Mouse (Mus musculus): ENCODE data around the gene St6galnac1.

DNA sequence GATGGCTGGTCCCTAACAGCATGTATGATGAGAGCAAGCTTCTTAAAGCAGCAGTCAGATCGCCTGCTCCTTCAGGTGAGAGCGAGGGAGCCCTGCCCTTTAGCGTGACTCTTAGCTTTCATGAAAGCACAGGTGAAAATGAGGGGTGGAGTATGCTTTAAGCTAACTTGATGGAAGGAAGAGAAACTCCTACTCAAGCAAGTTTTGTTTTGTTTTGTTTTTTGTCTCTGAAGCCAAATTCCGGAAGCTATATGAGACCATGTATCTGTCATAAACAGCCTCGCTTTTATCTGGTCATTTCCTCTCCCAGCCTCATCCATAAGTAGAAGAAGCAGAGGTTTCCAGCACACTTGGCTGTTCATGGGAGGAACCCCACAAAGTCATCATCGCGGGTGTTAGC is at the start of gene St6galnac1:
- no peak for TF ChIP-seq CTCF (IDR thresholded peaks at IDR 0.05; ENCODE audit: control insufficient read depth, insufficient read depth, insufficient replicate concordance, low read depth, low read length)
- TF ChIP-seq POLR2A (IDR thresholded peaks at IDR 0.05; ENCODE audit: control insufficient read depth, low read depth, low read length): no peak
